Mouse (Mus musculus): ENCODE measurements at regions not wholly inside any gene's neighbourhood (a gene's known extent, or its start where the extent isn't known, plus 50 kb on each side); places are given as distances from the start of the nearest gene placed in this dataset.
A peak's percentile ranks its signal among the peaks of the same experiment; 100 is the strongest.

- H3K27ac ChIP-seq (ENCODE audit: low read depth, low read length): no peak overlapping the region
These were observed 164.0 kb downstream of the 3100002H09Rik start for GRCm38 (mm10) chr4:124446615-124447014.

GRCm38 (mm10) chr4:124443613-124444108, 166.9 kb downstream of the 3100002H09Rik start:
- H3K9ac ChIP-seq: no peak overlapping the region

More at GRCm38 (mm10) chr4:124446615-124447014, 164.0 kb downstream of the 3100002H09Rik start:
- H3K4me3 ChIP-seq (ENCODE audit: low read depth, low read length): no peak overlapping the region
- no peaks in the 10 kb centered on the region; the same call in 1 of the 2 replicates for H3K27me3 ChIP-seq (ENCODE audit: insufficient read depth, low read length)
- DNase-seq (peak; percentile 54), ATAC-seq (peak; percentile 77)
- no peak for TF ChIP-seq CTCF (IDR thresholded peaks at IDR 0.05; ENCODE audit: low read depth)
- H3K36me3 ChIP-seq (ENCODE audit: insufficient read depth): no peaks in the 10 kb centered on the region
- H3K4me2 ChIP-seq (ENCODE audit: low read depth): no peak overlapping the region
- no peaks in the 10 kb centered on the region; the same call in 1 of the 2 replicates for H3K4me1 ChIP-seq (ENCODE audit: insufficient read depth)
- H3K9me3 ChIP-seq (ENCODE audit: low read length): no peaks in the 10 kb centered on the region
- no peak overlapping the region for H3K9ac ChIP-seq
- 43% methylated on average over 8 of the region's 8 CpGs for WGBS

GRCm38 (mm10) chr4:124443130-124443503, 167.5 kb downstream of the 3100002H09Rik start:
- 39% methylated on average over 10 of the region's 10 CpGs for WGBS

More at GRCm38 (mm10) chr4:124443613-124444108, 166.9 kb downstream of the 3100002H09Rik start:
- Histone ChIP-seq H3K27ac (ENCODE audit: low read depth, low read length) (no peak overlapping the region), H3K4me1 (ENCODE audit: insufficient read depth) (no peaks in the 10 kb centered on the region), H3K27me3 (ENCODE audit: insufficient read depth, low read length) (no peaks in the 10 kb centered on the region; the same call in 1 of the 2 replicates), H3K4me2 (ENCODE audit: low read depth) (peak overlapping the region; percentile 13; the same call in 1 of the 2 replicates), H3K36me3 (ENCODE audit: insufficient read depth) (no peaks in the 10 kb centered on the region), H3K9me3 (ENCODE audit: low read length) (no peaks in the 10 kb centered on the region), H3K4me3 (ENCODE audit: low read depth, low read length) (no peak overlapping the region)
- WGBS: under 1% methylated on average over 9 of the region's 10 CpGs
- ATAC-seq (peak; percentile 32; the same call in 1 of the 2 replicates), DNase-seq (peak; percentile 38)
- no peak for TF ChIP-seq CTCF (IDR thresholded peaks at IDR 0.05; ENCODE audit: low read depth)

GRCm38 (mm10) chr4:124442491-124443129, 168.0 kb downstream of the 3100002H09Rik start:
- Histone ChIP-seq H3K9ac (no peak overlapping the region), H3K4me3 (ENCODE audit: low read depth, low read length) (no peak overlapping the region), H3K4me2 (ENCODE audit: low read depth) (no peak overlapping the region), H3K27me3 (ENCODE audit: insufficient read depth, low read length) (no peaks in the 10 kb centered on the region; the same call in 1 of the 2 replicates), H3K27ac (ENCODE audit: low read depth, low read length) (no peak overlapping the region), H3K9me3 (ENCODE audit: low read length) (no peaks in the 10 kb centered on the region), H3K4me1 (ENCODE audit: insufficient read depth) (no peaks in the 10 kb centered on the region), H3K36me3 (ENCODE audit: insufficient read depth) (no peaks in the 10 kb centered on the region)
- 19% methylated on average over 10 of the region's 10 CpGs for WGBS
- DNase-seq (no peak), ATAC-seq (no peak)
- no peak for TF ChIP-seq CTCF (IDR thresholded peaks at IDR 0.05; ENCODE audit: low read depth)

More at GRCm38 (mm10) chr4:124443130-124443503, 167.5 kb downstream of the 3100002H09Rik start:
- H3K27ac ChIP-seq (ENCODE audit: low read depth, low read length): no peak overlapping the region
- DNase-seq: no peak
- H3K4me3 ChIP-seq (ENCODE audit: low read depth, low read length): no peak overlapping the region
- no peak for ATAC-seq
- H3K27me3 ChIP-seq (ENCODE audit: insufficient read depth, low read length): no peaks in the 10 kb centered on the region; the same call in 1 of the 2 replicates
- no peak for TF ChIP-seq CTCF (IDR thresholded peaks at IDR 0.05; ENCODE audit: low read depth)
- H3K4me2 ChIP-seq (ENCODE audit: low read depth): no peak overlapping the region
- no peak overlapping the region for H3K9ac ChIP-seq
- no peaks in the 10 kb centered on the region for H3K9me3 ChIP-seq (ENCODE audit: low read length)
- H3K36me3 ChIP-seq (ENCODE audit: insufficient read depth): no peaks in the 10 kb centered on the region
- H3K4me1 ChIP-seq (ENCODE audit: insufficient read depth): no peaks in the 10 kb centered on the region

- WGBS: 10% methylated on average over 15 of the region's 15 CpGs
- H3K27me3 ChIP-seq (ENCODE audit: insufficient read depth, low read length): no peaks in the 10 kb centered on the region; the same call in 1 of the 2 replicates
- H3K36me3 ChIP-seq (ENCODE audit: insufficient read depth): no peaks in the 10 kb centered on the region
- H3K4me1 ChIP-seq (ENCODE audit: insufficient read depth): no peaks in the 10 kb centered on the region
- H3K27ac ChIP-seq (ENCODE audit: low read depth, low read length): no peak overlapping the region
- no peaks in the 10 kb centered on the region for H3K9me3 ChIP-seq (ENCODE audit: low read length)
- TF ChIP-seq CTCF (IDR thresholded peaks at IDR 0.05; ENCODE audit: low read depth): peak; percentile 29; the same call in 1 of the 2 replicates
- no peak overlapping the region for H3K4me3 ChIP-seq (ENCODE audit: low read depth, low read length)
- DNase-seq: no peak
- no peak overlapping the region for H3K9ac ChIP-seq
- H3K4me2 ChIP-seq (ENCODE audit: low read depth): no peak overlapping the region
- no peak for ATAC-seq
These were observed 168.7 kb downstream of the 3100002H09Rik start for GRCm38 (mm10) chr4:124441737-124442487.

GRCm38 (mm10) chr4:124435040-124435434, 175.6 kb downstream of the 3100002H09Rik start:
- DNase-seq (no peak), ATAC-seq (no peak)
- TF ChIP-seq CTCF (IDR thresholded peaks at IDR 0.05; ENCODE audit: low read depth): no peak
- WGBS: 36% methylated on average over 12 of the region's 12 CpGs
- Histone ChIP-seq H3K4me2 (ENCODE audit: low read depth) (no peak overlapping the region), H3K9ac (no peak overlapping the region), H3K9me3 (ENCODE audit: low read length) (no peaks in the 10 kb centered on the region), H3K4me1 (ENCODE audit: insufficient read depth) (no peaks in the 10 kb centered on the region), H3K27ac (ENCODE audit: low read depth, low read length) (no peak overlapping the region), H3K4me3 (ENCODE audit: low read depth, low read length) (no peak overlapping the region), H3K27me3 (ENCODE audit: insufficient read depth, low read length) (no peaks in the 10 kb centered on the region; the same call in 1 of the 2 replicates), H3K36me3 (ENCODE audit: insufficient read depth) (no peaks in the 10 kb centered on the region)
